Mouse (Mus musculus): ENCODE measurements around the gene Acvr2b. TPM values are rescaled to one million over a fixed set of nuclear protein-coding genes. Genes with fewer than 3 reads are reported as not detected.
A peak's percentile ranks its signal among the peaks of the same experiment; 100 is the strongest.

Gene Acvr2b
- total and polyA plus RNA-seq, 2 experiments from 2014 or later: 32.1 to 35.6 TPM

DNA sequence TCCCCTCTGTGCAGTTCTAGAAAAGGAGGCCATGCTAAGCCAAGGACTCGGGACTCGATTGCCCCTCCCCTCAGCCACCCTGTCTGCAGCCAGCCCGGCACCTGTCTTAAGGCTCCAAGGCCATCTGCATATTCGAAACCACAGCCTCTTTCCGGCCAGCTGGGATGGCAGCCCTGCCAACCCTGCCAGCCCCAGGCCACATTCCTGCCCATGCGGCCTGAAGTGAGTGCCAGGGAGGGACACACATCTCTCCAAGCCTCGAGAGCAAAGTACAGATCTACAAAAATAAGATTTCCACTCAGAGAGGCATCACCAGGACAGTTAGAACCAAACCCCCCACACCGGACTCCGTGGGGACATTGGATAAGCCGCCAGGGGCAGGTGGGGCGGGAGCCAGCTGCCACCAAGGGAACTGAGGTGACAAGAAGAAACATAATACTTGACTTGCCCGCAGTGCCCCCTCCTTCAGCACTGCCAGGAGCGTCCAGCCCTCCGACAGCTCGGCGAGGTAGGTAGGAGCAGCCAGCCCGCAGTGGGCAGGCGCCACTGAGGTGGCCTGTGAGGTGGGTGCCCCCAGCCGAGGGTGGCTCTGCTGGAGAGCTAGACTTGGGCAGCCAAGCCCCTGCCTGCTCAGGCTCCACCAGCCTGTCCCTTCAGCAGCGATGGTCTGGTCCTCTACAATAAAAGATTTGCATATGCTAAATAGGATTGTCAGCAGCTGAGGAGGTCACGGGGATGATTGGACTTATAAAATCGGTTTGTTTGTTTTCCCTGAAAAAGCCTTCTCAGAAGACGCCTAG, 81.8 kb downstream of the Acvr2b start:
- ATAC-seq (ENCODE audit: low FRiP score) (no peak), DNase-seq (ENCODE audit: low spot score) (peak; percentile 27)
- WGBS: 46% methylated on average over 23 of the region's 23 CpGs
- H3K36me3 ChIP-seq (ENCODE audit: insufficient read depth, low read length): no peaks in the 10 kb centered on the region
- no peak overlapping the region for H3K27ac ChIP-seq (ENCODE audit: low read depth, low read length)
- TF ChIP-seq CTCF (IDR thresholded peaks at IDR 0.05): no peak
- H3K4me2 ChIP-seq (ENCODE audit: low read depth, low read length, poor library complexity, severe bottlenecking): no peak overlapping the region
- H3K4me1 ChIP-seq (ENCODE audit: insufficient read depth, low read length): no peaks in the 10 kb centered on the region; the same call in 1 of the 2 replicates
- H3K9me3 ChIP-seq (ENCODE audit: low read length): no peaks in the 10 kb centered on the region
- no peaks in the 10 kb centered on the region for H3K27me3 ChIP-seq (ENCODE audit: insufficient read depth, low read length)
- no peak overlapping the region for H3K9ac ChIP-seq (replicated peaks; ENCODE audit: low read length, poor library complexity, severe bottlenecking)
- no peak overlapping the region for H3K4me3 ChIP-seq (ENCODE audit: low read depth, low read length)

DNA sequence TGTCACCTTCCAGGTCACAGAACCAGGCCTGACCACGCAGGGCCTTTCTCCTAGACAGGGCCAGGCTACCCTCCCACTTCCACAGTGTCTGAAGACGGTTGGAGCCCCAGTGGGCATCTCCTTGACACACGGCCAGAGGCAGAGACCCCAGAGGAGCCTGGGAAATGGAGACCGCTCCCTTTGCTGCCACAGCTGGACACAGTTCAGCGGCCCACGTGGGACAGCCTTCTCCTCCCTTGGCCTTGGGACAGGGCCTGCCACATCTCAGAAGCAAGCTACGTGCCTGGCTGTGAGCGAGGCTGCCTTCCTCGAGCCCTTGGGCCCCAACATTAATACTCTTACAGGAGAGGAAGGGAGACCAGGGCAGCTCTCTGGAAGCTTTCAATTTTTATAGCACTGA, 82.5 kb downstream of the Acvr2b start:
- Histone ChIP-seq H3K27me3 (ENCODE audit: insufficient read depth, low read length) (no peaks in the 10 kb centered on the region), H3K4me3 (ENCODE audit: low read depth, low read length) (no peak overlapping the region), H3K27ac (ENCODE audit: low read depth, low read length) (no peak overlapping the region), H3K4me2 (ENCODE audit: low read depth, low read length, poor library complexity, severe bottlenecking) (no peak overlapping the region), H3K4me1 (ENCODE audit: insufficient read depth, low read length) (no peaks in the 10 kb centered on the region; the same call in 1 of the 2 replicates), H3K36me3 (ENCODE audit: insufficient read depth, low read length) (no peaks in the 10 kb centered on the region), H3K9ac (replicated peaks; ENCODE audit: low read length, poor library complexity, severe bottlenecking) (no peak overlapping the region), H3K9me3 (ENCODE audit: low read length) (no peaks in the 10 kb centered on the region)
- 60% methylated on average over 9 of the region's 9 CpGs for WGBS
- no peak for TF ChIP-seq CTCF (IDR thresholded peaks at IDR 0.05)
- DNase-seq (ENCODE audit: low spot score) (no peak), ATAC-seq (ENCODE audit: low FRiP score) (no peak)

Other genes with a start within 250 kb of the Acvr2b start
- 2.8 and 2.9 TPM in 2 replicates for gene Acaa1b, start 245.0 kb upstream of the Acvr2b start, total RNA-seq (2014; rRNA removed)
- 4.6 and 5.2 TPM in 2 replicates for gene Acaa1b, start 245.0 kb upstream of the Acvr2b start, polyA plus RNA-seq (2015; fragmentation: Nextera tagmentation; extraction: Ambion mirVana)
- gene Gm47289, start 243.0 kb upstream of the Acvr2b start, total RNA-seq (2014; rRNA removed): not detected in 2 replicates
- not detected in 2 replicates for gene Gm47289, start 243.0 kb upstream of the Acvr2b start, polyA plus RNA-seq (2015; fragmentation: Nextera tagmentation; extraction: Ambion mirVana)
- gene Slc22a13, start 193.0 kb upstream of the Acvr2b start, total RNA-seq (2014; rRNA removed): not detected in 2 replicates
- 0.10 TPM in 1 of 2 replicates, not detected in the other for gene Slc22a13, start 193.0 kb upstream of the Acvr2b start, polyA plus RNA-seq (2015; fragmentation: Nextera tagmentation; extraction: Ambion mirVana)
- 38.5 and 55.7 TPM in 2 replicates for gene Oxsr1, start 79.7 kb upstream of the Acvr2b start, total RNA-seq (2014; rRNA removed)
- gene Oxsr1, start 79.7 kb upstream of the Acvr2b start, polyA plus RNA-seq (2015; fragmentation: Nextera tagmentation; extraction: Ambion mirVana): 10.5 and 10.7 TPM in 2 replicates
- 106 and 120 TPM in 2 replicates for gene Acaa1a, start 62.4 kb upstream of the Acvr2b start, total RNA-seq (2014; rRNA removed)
- gene Acaa1a, start 62.4 kb upstream of the Acvr2b start, polyA plus RNA-seq (2015; fragmentation: Nextera tagmentation; extraction: Ambion mirVana): 75.5 and 82.6 TPM in 2 replicates
- gene Myd88, start 60.7 kb upstream of the Acvr2b start, total RNA-seq (2014; rRNA removed): 4.2 and 5.9 TPM in 2 replicates
- 4.7 and 5.6 TPM in 2 replicates for gene Myd88, start 60.7 kb upstream of the Acvr2b start, polyA plus RNA-seq (2015; fragmentation: Nextera tagmentation; extraction: Ambion mirVana)
- gene Xylb, start 44.7 kb upstream of the Acvr2b start, total RNA-seq (2014; rRNA removed): 2.6 and 3.2 TPM in 2 replicates
- gene Xylb, start 44.7 kb upstream of the Acvr2b start, polyA plus RNA-seq (2015; fragmentation: Nextera tagmentation; extraction: Ambion mirVana): 3.9 and 4.3 TPM in 2 replicates
- gene Slc22a14, start 36.6 kb upstream of the Acvr2b start, total RNA-seq (2014; rRNA removed): not detected in 2 replicates
- 0.15 TPM in 1 of 2 replicates, not detected in the other for gene Slc22a14, start 36.6 kb upstream of the Acvr2b start, polyA plus RNA-seq (2015; fragmentation: Nextera tagmentation; extraction: Ambion mirVana)
- 26.0 and 29.2 TPM in 2 replicates for gene Exog, start 42.8 kb downstream of the Acvr2b start, total RNA-seq (2014; rRNA removed)
- gene Exog, start 42.8 kb downstream of the Acvr2b start, polyA plus RNA-seq (2015; fragmentation: Nextera tagmentation; extraction: Ambion mirVana): 36.8 and 38.0 TPM in 2 replicates
- 1.2 and 1.4 TPM in 2 replicates for gene Scn5a, start 176.9 kb downstream of the Acvr2b start, total RNA-seq (2014; rRNA removed)
- gene Scn5a, start 176.9 kb downstream of the Acvr2b start, polyA plus RNA-seq (2015; fragmentation: Nextera tagmentation; extraction: Ambion mirVana): 0.36 and 0.38 TPM in 2 replicates